Mouse (Mus musculus) right cerebral cortex, postnatal 14 days (tissue): ENCODE measurements around the gene Axin1.

ENCODE experiments used
- DNase-seq: peaks from one replicate; pipeline ENCODE4 v3.0.0; 2022

Gene Axin1

DNA sequence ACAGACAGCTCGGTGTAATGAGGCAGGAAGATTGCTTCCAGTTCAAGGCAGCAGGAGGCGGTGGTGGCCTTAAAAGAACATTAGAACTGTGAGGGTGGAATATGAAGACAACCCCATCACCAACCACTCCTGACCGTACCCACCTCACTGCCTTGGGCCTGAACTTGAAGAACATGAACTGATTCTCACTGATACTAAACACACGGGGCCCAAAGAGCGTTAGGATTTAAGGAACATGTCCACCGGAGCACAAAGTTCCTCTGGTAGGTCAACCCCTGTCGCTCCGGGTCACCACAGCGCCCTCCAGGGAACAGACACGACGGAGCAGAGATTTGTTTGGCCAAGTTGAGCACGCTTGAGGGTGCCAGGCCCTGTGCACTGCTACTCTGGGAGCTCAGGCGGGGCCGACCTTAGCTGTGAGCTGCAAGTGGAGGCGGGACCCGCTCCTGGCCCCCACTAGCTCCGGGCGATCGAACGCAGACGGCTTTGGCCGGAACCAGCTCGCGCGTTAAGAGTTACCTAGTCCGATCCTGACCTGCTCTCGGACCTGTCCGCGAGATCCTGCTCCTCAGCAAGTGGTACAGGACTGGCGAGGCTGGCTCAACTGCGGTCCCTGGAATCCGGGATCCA lies 105.1 kb downstream of the Axin1 start:
- peak; percentile 53 for DNase-seq

DNA sequence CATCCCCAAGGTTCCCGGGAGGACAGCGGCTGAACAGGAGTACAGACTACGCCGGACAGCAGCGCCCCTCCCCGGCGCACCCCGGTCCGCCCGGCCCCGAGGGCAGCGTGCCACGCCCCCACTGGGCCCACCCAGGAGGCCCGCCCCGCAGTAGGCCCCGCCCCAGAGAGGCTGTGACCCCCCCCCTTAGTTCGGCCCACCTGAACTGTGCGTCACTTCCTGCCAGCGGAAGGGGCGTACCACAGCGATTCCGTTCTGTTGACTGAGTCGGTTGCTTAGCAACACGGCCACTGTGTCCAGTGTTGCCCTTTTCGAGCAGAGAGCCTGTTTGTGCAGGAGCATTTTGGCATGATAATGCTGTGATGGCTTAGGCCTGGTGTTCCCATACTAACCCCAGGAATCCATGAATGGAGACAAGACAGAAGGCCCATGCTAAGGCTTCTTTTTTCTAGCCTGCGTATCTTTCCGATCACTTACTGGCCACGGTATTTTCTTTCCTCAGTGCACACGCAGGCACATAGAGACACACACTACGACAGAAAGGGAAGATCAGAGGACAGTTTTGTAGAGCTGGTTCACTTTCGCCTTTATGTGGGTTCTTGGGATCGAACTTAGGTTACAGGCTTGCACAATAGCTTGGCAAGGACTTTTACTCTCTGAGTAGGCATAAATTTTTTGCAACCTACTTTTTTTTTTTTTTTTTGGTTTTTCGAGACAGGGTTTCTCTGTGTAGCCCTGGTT lies 105.8 kb downstream of the Axin1 start, which contains the start of gene Fam234a:
Gene Fam234a (minus strand): TSS at position 142 of the 741 bp plus-strand sequence.
- peak; percentile 90 for DNase-seq
